Mouse (Mus musculus): ENCODE results near the gene Mettl6. TPM values are rescaled to one million over a fixed set of nuclear protein-coding genes. Genes with fewer than 3 reads are reported as not detected.

The Mettl6 gene
- polyA plus RNA-seq, 1 experiment from 2014 or later = 47.3 TPM

GRCm38 (mm10) chr14:31440230-31440629 lies 54.6 kb downstream of the Mettl6 start:
- no peak overlapping the region for H3K4me2 ChIP-seq (ENCODE audit: low read depth, low read length)
- ATAC-seq (replicated peaks; ENCODE audit: extremely low read depth, insufficient read depth, low FRiP score) = no peak
- 36% methylated on average over 3 of the region's 3 CpGs for WGBS

DNA sequence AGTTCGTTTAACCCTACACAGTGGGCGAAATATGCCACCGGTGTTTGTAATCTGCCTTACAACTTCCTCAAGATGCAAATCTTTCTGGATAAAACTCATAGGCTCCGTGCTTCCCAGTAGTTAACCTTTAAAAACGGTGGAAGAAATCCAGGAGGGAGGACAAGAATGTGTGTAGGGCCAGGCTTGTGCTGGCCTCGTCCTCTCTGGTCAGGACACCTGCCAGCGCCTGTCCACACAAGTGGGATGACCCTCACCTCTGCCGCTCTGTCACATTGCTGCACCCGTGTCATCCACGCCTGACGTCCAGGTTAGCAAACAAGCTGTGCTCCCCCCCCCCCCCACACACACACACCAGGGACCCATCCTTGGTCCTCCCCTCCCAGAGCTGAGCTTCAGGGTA lies 55.6 kb downstream of the Mettl6 start:
- Histone ChIP-seq H3K27me3 (ENCODE audit: control insufficient read depth, insufficient read depth, low read length) (0 out of 2 replicates have a peak, but pooled peaks cover 3% of the 10 kb centered on the region), H3K9ac (ENCODE audit: low read length) (no peak overlapping the region), H3K4me2 (ENCODE audit: low read depth, low read length) (no peak overlapping the region), H3K4me3 (ENCODE audit: low read length) (no peak overlapping the region), H3K27ac (ENCODE audit: low read length) (no peak overlapping the region), H3K4me1 (ENCODE audit: control insufficient read depth, insufficient read depth, low read length) (peaks cover 10% of the 10 kb centered on the region), H3K36me3 (ENCODE audit: control insufficient read depth, insufficient read depth) (no peaks in the 10 kb centered on the region), H3K9me3 (replicated peaks; ENCODE audit: control insufficient read depth, low read length) (no peaks in the 10 kb centered on the region)
- WGBS = 71% methylated on average over 11 of the region's 11 CpGs
- no peak for ATAC-seq (replicated peaks; ENCODE audit: extremely low read depth, insufficient read depth, low FRiP score)

More at GRCm38 (mm10) chr14:31440230-31440629, 54.6 kb downstream of the Mettl6 start:
- no peak overlapping the region for H3K4me3 ChIP-seq (ENCODE audit: low read length)
- peaks cover 5% of the 10 kb centered on the region for H3K4me1 ChIP-seq (ENCODE audit: control insufficient read depth, insufficient read depth, low read length)
- no peak overlapping the region for H3K27ac ChIP-seq (ENCODE audit: low read length)
- no peaks in the 10 kb centered on the region for H3K9me3 ChIP-seq (replicated peaks; ENCODE audit: control insufficient read depth, low read length)
- H3K27me3 ChIP-seq (ENCODE audit: control insufficient read depth, insufficient read depth, low read length) = 0 out of 2 replicates have a peak, but pooled peaks cover 3% of the 10 kb centered on the region
- H3K36me3 ChIP-seq (ENCODE audit: control insufficient read depth, insufficient read depth) = no peaks in the 10 kb centered on the region
- H3K9ac ChIP-seq (ENCODE audit: low read length) = no peak overlapping the region

GRCm38 (mm10) chr14:31437826-31438529 lies 56.9 kb downstream of the Mettl6 start:
- Histone ChIP-seq H3K36me3 (ENCODE audit: control insufficient read depth, insufficient read depth) (no peaks in the 10 kb centered on the region), H3K4me3 (ENCODE audit: low read length) (no peak overlapping the region), H3K4me1 (ENCODE audit: control insufficient read depth, insufficient read depth, low read length) (peaks cover 21% of the 10 kb centered on the region), H3K9ac (ENCODE audit: low read length) (no peak overlapping the region), H3K9me3 (replicated peaks; ENCODE audit: control insufficient read depth, low read length) (no peaks in the 10 kb centered on the region), H3K27me3 (ENCODE audit: control insufficient read depth, insufficient read depth, low read length) (0 out of 2 replicates have a peak, but pooled peaks cover 3% of the 10 kb centered on the region), H3K4me2 (ENCODE audit: low read depth, low read length) (no peak overlapping the region), H3K27ac (ENCODE audit: low read length) (no peak overlapping the region)
- WGBS = 50% methylated on average over 8 of the region's 8 CpGs
- no peak for ATAC-seq (replicated peaks; ENCODE audit: extremely low read depth, insufficient read depth, low FRiP score)

GRCm38 (mm10) chr14:31435930-31436693 lies 58.7 kb downstream of the Mettl6 start, which contains the start of gene Sh3bp5:
Gene Sh3bp5 (minus strand): TSS chr14:31436078.
- ATAC-seq (replicated peaks; ENCODE audit: extremely low read depth, insufficient read depth, low FRiP score) = peak; percentile 89
- Histone ChIP-seq H3K36me3 (ENCODE audit: control insufficient read depth, insufficient read depth) (no peaks in the 10 kb centered on the region), H3K27ac (ENCODE audit: low read length) (peak within 1 kb of the TSS; percentile 76), H3K27me3 (ENCODE audit: control insufficient read depth, insufficient read depth, low read length) (0 out of 2 replicates have a peak, but pooled peaks cover 3% of the 10 kb centered on the region), H3K4me1 (ENCODE audit: control insufficient read depth, insufficient read depth, low read length) (peaks cover 33% of the 10 kb centered on the region), H3K9me3 (replicated peaks; ENCODE audit: control insufficient read depth, low read length) (no peaks in the 10 kb centered on the region), H3K4me3 (ENCODE audit: low read length) (peak within 1 kb of the TSS; percentile 91), H3K4me2 (ENCODE audit: low read depth, low read length) (peak within 1 kb of the TSS; percentile 98), H3K9ac (ENCODE audit: low read length) (peak within 1 kb of the TSS; percentile 95)
- WGBS = 9% methylated on average over 49 of the region's 49 CpGs

DNA sequence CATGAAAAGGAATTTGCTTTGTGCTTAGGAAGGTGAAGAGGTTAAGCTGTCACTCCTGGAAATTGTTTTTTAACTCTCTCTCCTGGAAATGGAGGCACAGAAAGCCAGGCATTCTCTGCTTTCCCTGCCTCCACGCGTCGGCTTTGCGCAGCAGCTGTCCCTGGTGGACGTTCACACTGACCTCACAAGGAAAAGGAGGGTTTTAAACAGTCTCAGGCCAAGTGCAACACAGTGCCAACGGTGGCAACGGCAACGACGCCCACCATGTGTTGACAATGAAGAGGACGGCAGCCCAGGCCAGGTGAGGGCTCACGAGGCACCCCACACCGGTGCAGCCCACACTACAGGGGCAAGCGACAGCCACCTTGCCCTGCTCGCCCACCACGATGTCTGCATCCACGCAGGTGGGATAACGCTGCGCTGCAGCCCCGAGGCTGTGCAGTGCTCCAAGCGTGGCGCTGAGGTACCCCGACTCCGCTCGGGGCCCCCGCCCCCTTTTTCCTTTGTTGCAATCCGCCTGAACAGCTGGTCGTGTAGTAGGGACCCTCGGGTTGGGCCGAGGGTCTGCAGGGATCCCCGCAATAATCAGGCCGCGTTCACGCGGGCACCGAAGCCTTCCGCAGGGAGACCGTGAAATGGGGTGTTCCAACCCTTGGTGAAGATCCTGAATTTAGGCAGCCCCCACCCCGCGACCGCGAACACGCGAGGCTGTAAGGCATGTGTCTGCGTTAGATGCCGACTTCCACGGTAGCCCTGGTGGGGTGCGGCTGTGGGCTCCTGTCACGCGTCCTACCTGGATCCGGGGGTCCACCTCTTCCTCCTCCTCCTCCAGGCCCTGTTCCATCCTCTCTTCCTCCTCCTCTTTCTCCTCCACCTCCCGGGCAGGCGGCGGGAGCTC lies 59.6 kb downstream of the Mettl6 start:
- Histone ChIP-seq H3K4me2 (ENCODE audit: low read depth, low read length) (peak overlapping the region; percentile 98), H3K36me3 (ENCODE audit: control insufficient read depth, insufficient read depth) (no peaks in the 10 kb centered on the region), H3K9ac (ENCODE audit: low read length) (peak overlapping the region; percentile 95), H3K27ac (ENCODE audit: low read length) (peak overlapping the region; percentile 76), H3K4me1 (ENCODE audit: control insufficient read depth, insufficient read depth, low read length) (peaks cover 33% of the 10 kb centered on the region), H3K4me3 (ENCODE audit: low read length) (peak overlapping the region; percentile 91), H3K9me3 (replicated peaks; ENCODE audit: control insufficient read depth, low read length) (no peaks in the 10 kb centered on the region), H3K27me3 (ENCODE audit: control insufficient read depth, insufficient read depth, low read length) (0 out of 2 replicates have a peak, but pooled peaks cover 3% of the 10 kb centered on the region)
- peak; percentile 18; the same call in 1 of the 2 replicates for ATAC-seq (replicated peaks; ENCODE audit: extremely low read depth, insufficient read depth, low FRiP score)
- WGBS = 1% methylated on average over 53 of the region's 53 CpGs

GRCm38 (mm10) chr14:31434426-31434825 lies 60.4 kb downstream of the Mettl6 start:
- Histone ChIP-seq H3K9ac (ENCODE audit: low read length) (peak overlapping the region; percentile 95; the same call in 1 of the 2 replicates), H3K27me3 (ENCODE audit: control insufficient read depth, insufficient read depth, low read length) (0 out of 2 replicates have a peak, but pooled peaks cover 3% of the 10 kb centered on the region)

DNA sequence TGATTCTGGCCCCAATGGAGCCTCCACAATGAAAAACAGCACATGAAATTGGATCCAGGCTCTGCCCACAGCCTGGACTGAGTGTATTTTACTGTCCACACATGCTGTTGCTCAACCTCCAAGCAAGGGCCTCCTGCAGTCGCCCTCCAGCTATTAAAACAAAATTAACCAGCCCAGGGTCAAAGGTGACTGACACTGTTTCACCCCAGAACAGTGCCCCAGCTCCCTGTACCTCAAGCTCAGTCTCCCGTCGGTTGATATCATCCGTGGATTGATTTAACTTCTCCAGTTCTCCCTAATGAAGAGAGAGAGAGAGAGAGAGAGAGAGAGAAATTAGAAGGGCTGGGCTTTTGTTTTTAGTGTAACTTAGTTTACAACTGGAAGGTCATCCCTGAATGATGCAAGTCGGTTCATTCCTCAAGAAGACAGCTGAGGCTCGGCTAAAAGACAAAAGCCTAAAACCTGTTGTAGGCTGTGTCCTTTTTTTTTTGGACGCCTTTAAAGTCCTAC lies 60.9 kb downstream of the Mettl6 start:
- ATAC-seq (replicated peaks; ENCODE audit: extremely low read depth, insufficient read depth, low FRiP score) = no peak
- Histone ChIP-seq H3K4me3 (ENCODE audit: low read length) (peak overlapping the region; percentile 25), H3K27ac (ENCODE audit: low read length) (peak overlapping the region; percentile 17)

More at GRCm38 (mm10) chr14:31434426-31434825, 60.4 kb downstream of the Mettl6 start:
- Histone ChIP-seq H3K4me3 (ENCODE audit: low read length) (peak overlapping the region; percentile 25; the same call in 1 of the 2 replicates), H3K4me1 (ENCODE audit: control insufficient read depth, insufficient read depth, low read length) (peaks cover 33% of the 10 kb centered on the region), H3K36me3 (ENCODE audit: control insufficient read depth, insufficient read depth) (no peaks in the 10 kb centered on the region), H3K27ac (ENCODE audit: low read length) (peak overlapping the region; percentile 41; the same call in 1 of the 2 replicates), H3K4me2 (ENCODE audit: low read depth, low read length) (peak overlapping the region; percentile 98), H3K9me3 (replicated peaks; ENCODE audit: control insufficient read depth, low read length) (no peaks in the 10 kb centered on the region)
- no peak for ATAC-seq (replicated peaks; ENCODE audit: extremely low read depth, insufficient read depth, low FRiP score)
- 64% methylated on average over 5 of the region's 5 CpGs for WGBS

GRCm38 (mm10) chr14:31433126-31433525 lies 61.7 kb downstream of the Mettl6 start:
- peaks cover 43% of the 10 kb centered on the region for H3K4me1 ChIP-seq (ENCODE audit: control insufficient read depth, insufficient read depth, low read length)
- no peak for ATAC-seq (replicated peaks; ENCODE audit: extremely low read depth, insufficient read depth, low FRiP score)
- H3K9ac ChIP-seq (ENCODE audit: low read length) = no peak overlapping the region
- peak overlapping the region; percentile 98 for H3K4me2 ChIP-seq (ENCODE audit: low read depth, low read length)
- peak overlapping the region; percentile 43; the same call in 1 of the 2 replicates for H3K27ac ChIP-seq (ENCODE audit: low read length)
- H3K27me3 ChIP-seq (ENCODE audit: control insufficient read depth, insufficient read depth, low read length) = 0 out of 2 replicates have a peak, but pooled peaks cover 3% of the 10 kb centered on the region
- H3K36me3 ChIP-seq (ENCODE audit: control insufficient read depth, insufficient read depth) = no peaks in the 10 kb centered on the region
- H3K4me3 ChIP-seq (ENCODE audit: low read length) = no peak overlapping the region
- no peaks in the 10 kb centered on the region for H3K9me3 ChIP-seq (replicated peaks; ENCODE audit: control insufficient read depth, low read length)
- 59% methylated on average over 5 of the region's 5 CpGs for WGBS

More for the DNA sequence above, 60.9 kb downstream of the Mettl6 start:
- peak overlapping the region; percentile 98 for H3K4me2 ChIP-seq (ENCODE audit: low read depth, low read length)
- no peaks in the 10 kb centered on the region for H3K36me3 ChIP-seq (ENCODE audit: control insufficient read depth, insufficient read depth)
- H3K9me3 ChIP-seq (replicated peaks; ENCODE audit: control insufficient read depth, low read length) = no peaks in the 10 kb centered on the region
- H3K27me3 ChIP-seq (ENCODE audit: control insufficient read depth, insufficient read depth, low read length) = 0 out of 2 replicates have a peak, but pooled peaks cover 3% of the 10 kb centered on the region
- WGBS = 54% methylated on average over 7 of the region's 7 CpGs
- H3K9ac ChIP-seq (ENCODE audit: low read length) = no peak overlapping the region
- H3K4me1 ChIP-seq (ENCODE audit: control insufficient read depth, insufficient read depth, low read length) = peaks cover 36% of the 10 kb centered on the region

All from heart, embryonic 16.5 days (tissue).